Mouse (Mus musculus): ENCODE data around the gene Smarca4.

DNA sequence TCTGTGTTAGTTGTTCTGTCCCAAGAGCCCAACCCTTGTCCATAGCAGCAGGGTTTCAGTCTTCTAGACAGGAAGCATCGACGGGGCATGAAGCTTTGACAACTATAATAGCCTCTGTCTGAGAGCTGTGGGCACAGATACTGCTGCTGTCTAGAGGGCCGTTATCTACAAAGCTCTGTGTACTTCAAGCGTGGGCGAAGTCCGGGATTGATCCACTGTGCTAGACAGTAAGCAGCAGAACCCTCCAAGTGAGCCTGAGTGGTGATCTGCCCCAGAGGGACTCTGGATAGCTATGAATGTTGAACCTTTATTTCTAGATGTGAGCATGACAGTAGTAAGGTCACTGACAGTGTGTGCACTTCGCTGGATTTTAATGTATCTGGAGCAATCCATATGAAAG is 72.6 kb downstream of the Smarca4 start:
- TF ChIP-seq POLR2A (IDR thresholded peaks at IDR 0.05; ENCODE audit: extremely low read depth, insufficient read depth, low read length) = no peak
- no peak for TF ChIP-seq CTCF (IDR thresholded peaks at IDR 0.05; ENCODE audit: extremely low read depth, insufficient read depth, low read length)
